Mouse (Mus musculus): ENCODE results near the gene Triml1. TPM values are rescaled to one million over a fixed set of nuclear protein-coding genes. Genes with fewer than 3 reads are reported as not detected.

Triml1 gene
- polyA plus RNA-seq (2014; fragmentation: Nextera tagmentation; extraction: Ambion mirVana): not detected in 2 replicates

DNA sequence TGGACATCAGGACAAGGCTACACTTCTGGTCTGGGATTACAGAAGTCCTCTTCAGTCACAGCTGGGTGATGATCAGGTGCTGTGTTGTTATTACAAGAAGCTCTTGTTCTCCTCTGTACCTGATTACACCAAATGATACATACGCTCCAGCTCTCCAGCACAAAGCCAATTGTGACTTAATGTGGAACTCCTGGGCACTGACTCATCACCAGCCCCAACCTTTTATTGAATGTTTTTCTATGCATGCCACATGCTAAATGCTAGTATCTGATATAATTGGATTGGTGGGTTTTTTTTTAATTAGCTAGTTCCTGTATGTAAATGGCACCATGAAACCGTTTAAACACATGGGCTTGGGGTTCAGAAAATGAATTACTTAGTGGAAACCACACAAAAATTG is at the start of gene Triml1:
Gene Triml1 (minus strand): TSS at position 101 of the 400 bp plus-strand sequence.
- ATAC-seq (replicated peaks; ENCODE audit: low FRiP score) (no peak), DNase-seq (ENCODE audit: low spot score) (no peak)
- WGBS: 80% methylated on average over 2 of the region's 2 CpGs
- Histone ChIP-seq H3K36me3 (ENCODE audit: control insufficient read depth, insufficient read depth, low read length) (no peaks in the 10 kb centered on the region), H3K27me3 (replicated peaks; ENCODE audit: control insufficient read depth, insufficient read depth, low read length) (no peaks in the 10 kb centered on the region), H3K27ac (ENCODE audit: low read depth, low read length) (no peak within 1 kb of the TSS), H3K9me3 (ENCODE audit: control insufficient read depth, low read length) (no peaks in the 10 kb centered on the region), H3K4me2 (no peak within 1 kb of the TSS), H3K4me1 (replicated peaks; ENCODE audit: control insufficient read depth, insufficient read depth, low read length) (no peaks in the 10 kb centered on the region), H3K4me3 (ENCODE audit: low read depth, low read length) (no peak within 1 kb of the TSS), H3K9ac (ENCODE audit: low read depth, low read length) (no peak within 1 kb of the TSS)

DNA sequence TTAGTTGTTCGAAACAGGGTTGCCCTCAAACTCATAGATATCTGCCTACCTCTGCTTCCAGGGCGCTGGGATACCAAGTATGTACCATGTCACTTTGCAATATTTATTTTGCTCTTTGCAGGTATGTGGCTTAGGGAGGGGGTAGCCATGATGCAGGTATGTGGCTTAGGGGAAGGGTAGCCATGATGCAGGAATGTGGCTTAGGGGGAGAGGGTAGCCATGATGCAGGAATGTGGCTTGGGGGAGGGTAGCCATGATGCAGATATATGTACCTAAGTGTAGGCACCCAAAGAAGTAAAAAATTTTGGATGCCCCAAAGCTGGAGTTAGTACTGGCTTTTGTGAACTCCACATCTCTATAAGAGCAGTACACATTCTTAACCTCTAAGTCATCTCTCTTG is 41.0 kb upstream of the Triml1 start:
- Histone ChIP-seq H3K4me3 (ENCODE audit: low read depth, low read length) (no peak overlapping the region), H3K4me2 (no peak overlapping the region), H3K27ac (ENCODE audit: low read depth, low read length) (no peak overlapping the region), H3K36me3 (ENCODE audit: control insufficient read depth, insufficient read depth, low read length) (no peaks in the 10 kb centered on the region), H3K9me3 (ENCODE audit: control insufficient read depth, low read length) (no peaks in the 10 kb centered on the region), H3K4me1 (replicated peaks; ENCODE audit: control insufficient read depth, insufficient read depth, low read length) (no peaks in the 10 kb centered on the region), H3K27me3 (replicated peaks; ENCODE audit: control insufficient read depth, insufficient read depth, low read length) (no peaks in the 10 kb centered on the region), H3K9ac (ENCODE audit: low read depth, low read length) (no peak overlapping the region)
- no peak for ATAC-seq (replicated peaks; ENCODE audit: low FRiP score)
- DNase-seq (ENCODE audit: low spot score): no peak
- 81% methylated on average over 2 of the region's 2 CpGs for WGBS

DNA sequence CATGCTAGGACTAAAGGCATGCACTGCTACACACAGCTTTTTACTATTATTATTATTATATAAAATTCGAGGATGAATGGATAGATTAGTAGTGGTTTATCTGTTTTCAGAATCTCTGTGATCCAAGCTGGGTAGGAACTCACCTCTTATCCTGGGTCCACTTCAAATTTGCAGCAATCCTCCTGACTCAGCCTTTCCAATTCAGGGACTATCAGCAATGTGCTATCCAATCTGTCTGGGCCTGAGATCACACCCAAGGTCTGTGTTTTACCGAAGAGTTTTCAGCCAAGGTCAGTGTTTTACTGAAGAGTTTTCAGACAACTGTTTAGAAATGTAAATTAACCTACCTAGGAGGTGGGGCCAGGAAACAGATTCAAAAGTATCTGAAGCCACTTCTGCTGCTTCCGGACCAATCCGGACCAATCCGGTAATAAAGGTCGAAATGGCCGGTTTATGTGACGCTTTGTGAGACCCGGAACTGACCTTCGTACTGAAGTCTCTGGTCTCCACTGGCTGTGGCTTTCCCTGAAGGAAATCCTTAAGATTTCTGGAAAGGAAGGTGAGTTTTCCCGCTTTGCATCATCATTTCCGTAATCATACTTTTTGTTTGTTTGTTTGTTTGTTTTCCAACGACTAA is 38.9 kb upstream of the Triml1 start, which contains the start of gene Triml2:
Gene Triml2 (plus strand): TSS at position 488 of the 637 bp plus-strand sequence.
- H3K4me3 ChIP-seq (ENCODE audit: low read depth, low read length): no peak within 1 kb of the TSS
- no peaks in the 10 kb centered on the region for H3K4me1 ChIP-seq (replicated peaks; ENCODE audit: control insufficient read depth, insufficient read depth, low read length)
- ATAC-seq (replicated peaks; ENCODE audit: low FRiP score) (no peak), DNase-seq (ENCODE audit: low spot score) (no peak)
- no peaks in the 10 kb centered on the region for H3K27me3 ChIP-seq (replicated peaks; ENCODE audit: control insufficient read depth, insufficient read depth, low read length)
- H3K27ac ChIP-seq (ENCODE audit: low read depth, low read length): no peak within 1 kb of the TSS
- WGBS: 92% methylated on average over 13 of the region's 13 CpGs
- H3K9me3 ChIP-seq (ENCODE audit: control insufficient read depth, low read length): no peaks in the 10 kb centered on the region
- no peak within 1 kb of the TSS for H3K9ac ChIP-seq (ENCODE audit: low read depth, low read length)
- H3K4me2 ChIP-seq: no peak within 1 kb of the TSS
- H3K36me3 ChIP-seq (ENCODE audit: control insufficient read depth, insufficient read depth, low read length): no peaks in the 10 kb centered on the region

DNA sequence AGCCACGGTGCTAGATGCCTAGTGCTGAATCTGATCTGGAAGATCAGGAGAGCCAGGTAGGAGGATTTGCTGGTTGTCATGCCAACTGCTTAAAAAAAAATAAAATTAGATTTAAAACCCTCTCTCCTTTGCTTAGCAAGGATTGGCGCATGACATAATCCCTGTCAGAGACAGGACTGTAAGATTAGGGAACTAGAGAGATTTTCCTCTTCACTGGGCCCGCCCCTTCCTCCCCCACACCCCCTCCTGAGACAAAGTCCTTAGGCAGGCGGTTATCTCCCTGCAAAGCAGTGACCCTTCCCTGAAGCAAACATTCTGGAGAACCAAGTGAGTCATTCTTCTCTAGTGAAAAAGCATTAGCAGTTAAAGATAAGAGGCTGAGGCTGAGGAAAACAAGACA is 37.9 kb upstream of the Triml1 start:
- Histone ChIP-seq H3K9me3 (ENCODE audit: control insufficient read depth, low read length) (no peaks in the 10 kb centered on the region), H3K27ac (ENCODE audit: low read depth, low read length) (no peak overlapping the region), H3K9ac (ENCODE audit: low read depth, low read length) (no peak overlapping the region), H3K4me1 (replicated peaks; ENCODE audit: control insufficient read depth, insufficient read depth, low read length) (no peaks in the 10 kb centered on the region), H3K36me3 (ENCODE audit: control insufficient read depth, insufficient read depth, low read length) (no peaks in the 10 kb centered on the region), H3K27me3 (replicated peaks; ENCODE audit: control insufficient read depth, insufficient read depth, low read length) (no peaks in the 10 kb centered on the region), H3K4me2 (no peak overlapping the region), H3K4me3 (ENCODE audit: low read depth, low read length) (no peak overlapping the region)
- WGBS: 22% methylated on average over 4 of the region's 4 CpGs
- peak; percentile 47; the same call in 1 of the 2 replicates for ATAC-seq (replicated peaks; ENCODE audit: low FRiP score)
- no peak for DNase-seq (ENCODE audit: low spot score)

DNA sequence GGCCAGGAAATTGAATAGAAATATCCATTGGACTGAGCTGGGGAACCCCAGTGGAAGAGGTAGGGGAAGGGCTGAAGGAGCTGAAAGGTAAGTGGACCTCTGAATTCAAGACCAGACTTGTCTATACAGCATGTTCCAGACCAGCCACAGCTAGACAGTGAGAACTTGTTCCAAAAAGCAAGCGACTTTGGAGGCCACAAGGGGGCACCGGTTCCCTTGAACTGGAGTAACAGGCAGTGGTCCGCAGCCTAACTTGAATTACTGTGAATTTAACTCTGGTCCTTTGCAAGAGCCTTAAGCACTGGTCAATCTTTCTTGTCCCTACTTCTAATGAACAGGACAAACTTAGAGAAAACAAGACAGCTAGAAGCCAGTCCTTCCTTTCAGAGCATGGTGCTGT is 37.0 kb upstream of the Triml1 start:
- Histone ChIP-seq H3K9ac (ENCODE audit: low read depth, low read length) (no peak overlapping the region), H3K27me3 (replicated peaks; ENCODE audit: control insufficient read depth, insufficient read depth, low read length) (no peaks in the 10 kb centered on the region), H3K4me1 (replicated peaks; ENCODE audit: control insufficient read depth, insufficient read depth, low read length) (no peaks in the 10 kb centered on the region), H3K36me3 (ENCODE audit: control insufficient read depth, insufficient read depth, low read length) (no peaks in the 10 kb centered on the region), H3K4me3 (ENCODE audit: low read depth, low read length) (no peak overlapping the region), H3K9me3 (ENCODE audit: control insufficient read depth, low read length) (no peaks in the 10 kb centered on the region), H3K27ac (ENCODE audit: low read depth, low read length) (no peak overlapping the region), H3K4me2 (no peak overlapping the region)
- ATAC-seq (replicated peaks; ENCODE audit: low FRiP score) (no peak), DNase-seq (ENCODE audit: low spot score) (no peak)
- 42% methylated on average over 3 of the region's 3 CpGs for WGBS

DNA sequence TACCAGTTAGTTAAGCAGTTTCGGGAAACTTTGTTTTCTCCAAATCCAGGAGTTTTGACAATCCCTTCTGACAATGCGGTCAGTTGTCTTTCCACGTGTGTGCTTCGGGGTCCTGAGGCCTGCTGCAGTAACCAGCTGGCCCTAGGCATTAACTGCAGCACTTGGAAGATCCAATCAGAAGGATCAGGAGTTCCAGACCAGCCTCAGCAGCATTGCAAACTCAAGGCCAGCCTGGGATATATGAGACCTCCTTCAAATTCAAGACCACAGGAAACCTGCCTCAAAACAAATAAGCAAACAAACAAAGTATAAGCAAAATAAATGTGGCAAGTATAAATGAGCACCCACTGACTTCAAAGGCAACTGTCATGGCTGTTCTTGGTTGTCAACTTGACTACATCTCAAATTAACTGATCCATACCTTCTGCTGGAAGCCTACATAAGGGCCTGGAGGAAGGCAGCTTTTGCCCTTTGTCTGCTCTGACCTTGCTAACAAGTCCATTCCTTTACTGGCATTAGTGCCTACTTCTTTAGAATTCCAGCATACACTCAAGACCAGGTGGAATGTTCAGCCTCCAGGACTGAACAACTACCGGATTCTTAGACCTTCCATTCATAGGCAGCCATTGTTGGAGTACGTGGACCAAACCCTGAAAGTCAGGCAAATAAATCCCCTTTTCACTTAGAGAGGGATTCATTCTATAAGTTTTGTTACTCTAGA is 35.6 kb upstream of the Triml1 start:
- DNase-seq (ENCODE audit: low spot score): no peak
- H3K4me1 ChIP-seq (replicated peaks; ENCODE audit: control insufficient read depth, insufficient read depth, low read length): no peaks in the 10 kb centered on the region
- H3K9ac ChIP-seq (ENCODE audit: low read depth, low read length): no peak overlapping the region
- no peaks in the 10 kb centered on the region for H3K36me3 ChIP-seq (ENCODE audit: control insufficient read depth, insufficient read depth, low read length)
- H3K4me2 ChIP-seq: no peak overlapping the region
- H3K27me3 ChIP-seq (replicated peaks; ENCODE audit: control insufficient read depth, insufficient read depth, low read length): no peaks in the 10 kb centered on the region
- H3K4me3 ChIP-seq (ENCODE audit: low read depth, low read length): no peak overlapping the region
- WGBS: 86% methylated on average over 6 of the region's 6 CpGs
- no peak overlapping the region for H3K27ac ChIP-seq (ENCODE audit: low read depth, low read length)
- H3K9me3 ChIP-seq (ENCODE audit: control insufficient read depth, low read length): no peaks in the 10 kb centered on the region
- ATAC-seq (replicated peaks; ENCODE audit: low FRiP score): no peak

DNA sequence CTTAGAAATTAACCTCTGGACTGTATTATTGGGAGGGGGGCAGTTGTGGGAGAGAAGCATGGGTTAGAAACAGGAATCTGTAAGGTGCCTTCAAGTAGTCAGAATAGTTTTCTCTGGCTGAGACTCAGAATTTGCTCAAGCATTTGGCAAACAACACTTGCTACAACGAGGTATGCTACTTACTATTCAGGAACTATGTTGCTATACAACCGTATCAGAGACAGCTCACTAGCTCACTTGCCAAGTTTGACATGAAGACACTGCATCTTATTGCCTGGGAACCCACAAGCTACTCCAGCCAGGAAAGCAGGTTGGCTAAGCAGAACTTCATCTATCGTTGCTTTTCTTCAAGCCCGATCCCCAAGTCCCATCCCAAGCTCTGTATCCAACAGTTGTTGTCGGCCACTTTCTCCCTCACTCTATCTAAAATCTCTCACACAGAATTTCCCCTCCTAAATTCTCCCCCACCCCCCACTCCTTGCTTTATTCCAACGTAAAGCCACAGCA is 28.0 kb upstream of the Triml1 start:
- no peaks in the 10 kb centered on the region for H3K27me3 ChIP-seq (replicated peaks; ENCODE audit: control insufficient read depth, insufficient read depth, low read length)
- 84% methylated on average over 6 of the region's 6 CpGs for WGBS

DNA sequence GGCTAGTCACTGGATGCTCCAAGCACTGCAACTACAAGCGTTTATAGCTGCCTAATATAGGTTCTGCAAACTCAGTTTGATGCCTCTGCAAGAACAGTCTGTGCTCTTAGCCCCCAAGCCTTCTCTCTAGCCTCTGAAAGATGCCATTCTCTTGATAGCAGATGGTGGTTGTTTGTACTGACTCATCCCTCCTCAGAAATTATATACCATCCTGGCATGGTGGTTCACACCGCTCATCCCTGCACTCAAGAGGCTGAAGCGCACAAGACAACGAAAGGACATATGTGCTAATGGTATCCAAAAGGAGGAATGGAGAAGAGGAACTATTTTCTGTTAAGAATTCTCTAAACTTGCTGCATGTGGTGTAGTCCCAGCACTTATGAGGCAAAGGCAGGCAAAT is 26.8 kb upstream of the Triml1 start:
- Histone ChIP-seq H3K9ac (ENCODE audit: low read depth, low read length) (no peak overlapping the region), H3K9me3 (ENCODE audit: control insufficient read depth, low read length) (no peaks in the 10 kb centered on the region), H3K4me3 (ENCODE audit: low read depth, low read length) (no peak overlapping the region), H3K36me3 (ENCODE audit: control insufficient read depth, insufficient read depth, low read length) (no peaks in the 10 kb centered on the region), H3K27ac (ENCODE audit: low read depth, low read length) (no peak overlapping the region), H3K4me2 (no peak overlapping the region), H3K4me1 (replicated peaks; ENCODE audit: control insufficient read depth, insufficient read depth, low read length) (no peaks in the 10 kb centered on the region), H3K27me3 (replicated peaks; ENCODE audit: control insufficient read depth, insufficient read depth, low read length) (no peaks in the 10 kb centered on the region)
- no peak for DNase-seq (ENCODE audit: low spot score)
- no peak for ATAC-seq (replicated peaks; ENCODE audit: low FRiP score)
- WGBS: 83% methylated on average over 4 of the region's 4 CpGs

More for the DNA sequence above, 28.0 kb upstream of the Triml1 start:
- Histone ChIP-seq H3K4me2 (no peak overlapping the region), H3K27ac (ENCODE audit: low read depth, low read length) (no peak overlapping the region), H3K4me1 (replicated peaks; ENCODE audit: control insufficient read depth, insufficient read depth, low read length) (no peaks in the 10 kb centered on the region), H3K4me3 (ENCODE audit: low read depth, low read length) (no peak overlapping the region), H3K9me3 (ENCODE audit: control insufficient read depth, low read length) (no peaks in the 10 kb centered on the region), H3K36me3 (ENCODE audit: control insufficient read depth, insufficient read depth, low read length) (no peaks in the 10 kb centered on the region), H3K9ac (ENCODE audit: low read depth, low read length) (no peak overlapping the region)
- DNase-seq (ENCODE audit: low spot score): no peak
- ATAC-seq (replicated peaks; ENCODE audit: low FRiP score): no peak

DNA sequence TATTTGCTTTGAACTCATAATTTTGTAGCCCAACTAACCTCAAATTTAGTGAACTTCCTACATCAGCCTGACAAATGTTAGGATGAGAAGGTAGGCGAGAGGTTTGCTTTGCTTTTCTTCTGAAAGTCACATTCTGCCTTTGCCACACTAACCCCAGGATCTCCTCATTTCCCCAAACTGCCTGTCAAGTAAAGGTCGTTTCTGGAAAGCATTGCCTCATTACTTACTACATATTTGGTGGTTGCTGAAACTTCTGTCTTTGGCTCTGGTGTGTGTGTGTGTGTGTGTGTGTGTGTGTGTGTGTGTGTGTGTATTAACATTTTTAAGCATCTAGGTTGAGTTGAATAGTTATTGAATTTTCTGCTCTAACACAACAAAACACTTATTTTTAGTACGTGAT is 23.2 kb upstream of the Triml1 start:
- Histone ChIP-seq H3K27me3 (replicated peaks; ENCODE audit: control insufficient read depth, insufficient read depth, low read length) (no peaks in the 10 kb centered on the region), H3K9me3 (ENCODE audit: control insufficient read depth, low read length) (no peaks in the 10 kb centered on the region), H3K36me3 (ENCODE audit: control insufficient read depth, insufficient read depth, low read length) (no peaks in the 10 kb centered on the region), H3K9ac (ENCODE audit: low read depth, low read length) (no peak overlapping the region), H3K4me1 (replicated peaks; ENCODE audit: control insufficient read depth, insufficient read depth, low read length) (no peaks in the 10 kb centered on the region), H3K4me2 (no peak overlapping the region), H3K27ac (ENCODE audit: low read depth, low read length) (no peak overlapping the region), H3K4me3 (ENCODE audit: low read depth, low read length) (no peak overlapping the region)
- DNase-seq (ENCODE audit: low spot score): no peak
- WGBS: 78% methylated on average over 3 of the region's 3 CpGs
- no peak for ATAC-seq (replicated peaks; ENCODE audit: low FRiP score)
